Mouse (Mus musculus) T-helper 2 cell (primary cell): Measurements from ENCODE around the gene Pcif1.
"Not testable (repeated sequence)": the region's sequence is repeated elsewhere in the genome, so short reads cannot be mapped to it uniquely, and the experiment has no call there.

Source experiments
- in situ Hi-C: fragments of 300-600 bp; cut with MboI, MseI; formaldehyde crosslinking; loops from one replicate; pipeline ENCODE4 v1.15.1; 2025; ENCODE audit warnings: high pct_unique_total_duplicates

Gene Pcif1

DNA sequence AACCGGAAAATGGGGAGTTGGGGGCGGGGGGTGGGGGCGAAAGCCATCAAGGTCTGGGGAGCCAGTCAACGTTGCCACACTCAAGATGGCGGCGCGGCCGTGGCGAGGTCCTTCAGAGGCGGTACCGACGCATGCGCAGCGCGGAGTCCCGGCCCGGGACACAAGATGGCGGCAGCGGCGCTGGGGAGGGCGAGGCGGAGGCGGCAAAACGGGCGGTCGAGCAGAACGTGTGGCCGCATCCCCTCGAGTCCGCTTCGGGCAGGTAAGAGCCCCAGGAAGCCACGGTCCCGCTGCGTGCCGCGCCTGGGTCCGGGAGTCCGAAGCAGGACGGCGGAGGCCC is at the start of gene Pcif1:
TSS of gene Pcif1 (plus strand) at position 77 of the 340 bp plus-strand sequence.
- in situ Hi-C loops, result loop anchor here (5.0 kb wide), 1 partner anchor 33 kb away; the partner anchor contains the start of gene Zfp335

DNA sequence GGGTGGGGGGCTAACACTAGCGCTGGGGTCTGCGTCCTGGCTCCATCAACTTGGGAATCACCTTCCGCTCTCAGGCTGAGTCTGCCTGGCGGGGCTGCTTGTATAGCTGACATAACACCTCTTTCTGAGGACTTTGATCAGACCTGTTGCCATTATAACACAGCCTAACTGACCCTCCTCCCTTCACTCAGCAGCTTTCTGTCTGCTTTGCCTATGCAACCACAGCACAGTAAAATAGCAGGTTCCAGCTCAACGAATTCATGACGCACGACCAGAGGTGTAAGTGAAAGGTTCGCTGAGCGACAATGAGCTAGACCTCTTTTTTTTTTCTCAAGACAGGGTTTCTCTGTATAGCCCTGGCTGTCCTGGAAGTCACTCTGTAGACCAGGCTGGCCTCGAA is 48.1 kb upstream of the Pcif1 start:
- in situ Hi-C loops, result no loop called here

DNA sequence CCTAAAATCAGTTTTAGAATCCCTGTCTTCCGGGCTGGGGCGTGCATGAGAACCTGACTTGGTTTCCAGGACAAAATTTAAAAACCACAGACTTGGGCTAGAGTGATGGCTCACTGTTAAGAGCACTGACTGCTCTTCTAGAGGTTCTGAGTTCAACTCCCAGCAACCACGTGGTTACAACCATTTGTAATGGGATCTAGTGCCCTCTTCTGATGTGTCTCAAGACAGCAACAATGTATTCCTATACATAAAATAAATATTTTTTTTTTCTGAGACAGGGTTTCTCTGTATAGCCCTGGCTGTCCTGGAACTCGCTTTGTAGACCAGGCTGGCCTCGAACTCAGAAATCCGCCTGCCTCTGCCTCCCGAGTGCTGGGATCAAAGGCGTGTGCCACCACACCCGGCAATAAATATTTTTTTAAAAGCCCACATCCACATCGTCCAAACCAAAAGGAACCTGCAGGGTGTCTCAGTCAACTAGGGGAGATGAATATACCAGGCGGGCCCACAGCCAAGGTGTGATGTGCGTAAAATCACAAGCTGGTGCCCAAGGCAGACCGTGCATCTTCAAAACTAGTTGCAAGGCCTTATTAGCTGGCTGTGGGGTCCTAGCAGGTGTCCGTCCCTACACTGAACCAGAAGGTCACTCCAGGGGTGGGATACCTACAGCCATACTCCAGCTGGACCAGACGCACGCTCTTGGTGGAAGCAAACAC is 46.9 kb upstream of the Pcif1 start:
- in situ Hi-C loops, result no loop called here

DNA sequence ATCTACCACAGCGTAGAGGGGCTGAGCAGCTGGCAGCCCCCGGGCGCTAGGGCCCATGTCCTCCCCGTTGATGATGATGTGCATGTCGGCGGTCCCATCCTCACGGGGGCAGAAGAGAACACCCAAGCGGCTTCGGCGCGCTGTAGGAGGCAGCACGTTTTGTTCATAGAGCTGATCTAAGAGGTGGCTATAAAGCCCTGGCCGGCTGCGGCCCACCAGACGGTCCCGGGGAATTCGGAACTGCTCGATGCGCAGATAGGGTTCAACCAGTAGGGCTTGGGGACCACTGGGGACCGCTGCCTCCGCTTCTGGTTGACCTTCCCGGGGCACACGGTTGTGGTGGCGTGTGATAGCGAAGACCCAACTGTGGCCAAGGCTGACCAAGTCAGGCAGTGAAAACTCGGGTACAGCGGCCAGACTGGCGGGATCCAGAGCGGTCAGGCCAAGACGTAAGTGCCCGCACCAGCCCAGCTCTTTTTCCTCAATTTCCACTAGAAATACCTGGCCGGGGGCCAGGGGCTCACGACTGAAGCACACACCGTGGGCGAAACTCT is 46.3 kb upstream of the Pcif1 start, which contains the start of gene Ctsa:
TSS of gene Ctsa (plus strand) at position 126 of the 554 bp plus-strand sequence.
- in situ Hi-C loops, result no loop called here

DNA sequence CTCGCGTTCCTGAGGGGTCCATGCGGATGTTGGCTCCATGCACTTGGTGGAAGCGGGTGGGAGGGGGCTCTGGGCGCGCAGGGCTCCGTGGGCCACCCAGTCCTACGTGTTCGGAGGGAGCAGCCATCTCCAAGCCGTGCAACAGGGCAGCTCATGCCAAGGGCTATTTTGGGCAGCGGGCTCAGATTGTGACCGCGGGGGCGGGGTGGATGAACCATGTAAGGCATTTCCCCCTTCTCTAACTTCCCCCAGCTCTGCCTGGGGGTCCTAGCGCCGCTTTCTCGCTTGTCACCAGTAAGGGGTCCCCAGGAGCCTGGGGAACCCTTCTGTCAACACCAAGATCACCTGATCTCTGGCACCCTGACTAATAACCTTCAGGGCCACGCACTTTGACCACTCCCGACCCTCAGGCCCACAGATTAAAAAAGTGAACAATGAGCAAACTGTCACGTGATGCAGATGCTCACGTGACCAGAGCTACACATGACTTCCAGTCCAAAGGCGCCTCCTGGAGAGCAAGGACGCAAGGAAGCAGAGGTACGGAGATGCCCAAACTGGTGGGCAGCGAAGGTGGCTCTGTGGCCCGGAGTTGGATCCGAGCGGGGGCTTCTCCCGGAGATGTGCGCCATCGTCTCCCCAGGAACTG is 45.7 kb upstream of the Pcif1 start, which contains the start of gene Neurl2:
TSS of gene Neurl2 (minus strand) at position 143 of the 646 bp plus-strand sequence.
- in situ Hi-C loops, result no loop called here

DNA sequence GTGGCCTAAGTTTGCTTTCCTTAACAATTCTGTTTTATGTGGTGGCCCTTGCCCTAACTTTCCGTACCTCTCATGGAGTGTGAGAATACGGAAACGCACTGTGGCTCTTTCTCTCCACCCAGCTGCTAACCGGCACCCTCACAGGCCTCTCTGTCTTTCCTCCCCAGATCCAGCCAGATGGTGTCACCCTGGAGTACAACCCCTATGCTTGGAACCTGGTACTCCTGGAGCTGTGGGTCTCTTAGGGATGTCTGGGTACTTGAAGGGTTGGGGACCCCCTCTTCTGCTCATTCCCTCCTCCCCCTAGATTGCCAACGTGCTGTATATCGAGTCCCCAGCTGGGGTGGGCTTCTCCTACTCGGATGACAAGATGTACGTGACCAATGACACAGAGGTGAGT is 44.6 kb upstream of the Pcif1 start:
- in situ Hi-C loops, result no loop called here

DNA sequence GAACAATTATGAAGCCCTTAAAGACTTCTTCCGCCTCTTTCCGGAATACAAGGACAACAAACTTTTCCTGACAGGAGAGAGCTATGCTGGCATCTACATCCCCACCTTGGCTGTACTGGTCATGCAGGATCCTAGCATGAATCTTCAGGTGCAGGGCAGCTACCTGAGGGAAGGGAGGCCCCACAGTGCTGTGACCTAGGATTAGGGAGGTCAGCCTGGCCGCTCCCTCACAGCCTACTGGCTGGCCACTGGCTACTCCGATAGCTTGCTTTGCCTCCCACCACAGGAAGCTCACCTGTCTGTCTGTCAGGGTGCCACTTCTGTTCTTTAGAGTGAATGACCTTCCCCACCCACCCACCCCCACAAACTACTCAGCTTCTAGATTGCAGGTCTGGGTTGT is 43.9 kb upstream of the Pcif1 start:
- in situ Hi-C loops, result no loop called here

DNA sequence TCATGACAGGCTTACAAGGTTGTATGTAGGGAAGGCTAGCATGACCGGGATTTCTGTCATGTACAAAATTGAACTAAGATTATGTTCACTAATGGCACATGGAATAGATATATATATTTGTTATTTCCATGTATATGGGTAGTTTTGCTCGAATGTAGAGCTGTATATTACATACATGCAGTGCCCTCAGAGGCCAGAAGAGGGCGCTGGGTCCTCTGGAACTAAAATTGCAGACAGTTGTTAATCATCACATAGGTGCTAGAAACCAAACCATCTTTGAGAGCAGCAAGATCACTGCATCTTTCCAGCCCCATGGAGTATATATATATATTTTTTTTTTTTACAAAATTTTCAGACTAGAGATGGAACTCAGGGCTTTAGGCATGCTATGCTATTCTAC is 33.3 kb upstream of the Pcif1 start:
- in situ Hi-C loops, result no loop called here

DNA sequence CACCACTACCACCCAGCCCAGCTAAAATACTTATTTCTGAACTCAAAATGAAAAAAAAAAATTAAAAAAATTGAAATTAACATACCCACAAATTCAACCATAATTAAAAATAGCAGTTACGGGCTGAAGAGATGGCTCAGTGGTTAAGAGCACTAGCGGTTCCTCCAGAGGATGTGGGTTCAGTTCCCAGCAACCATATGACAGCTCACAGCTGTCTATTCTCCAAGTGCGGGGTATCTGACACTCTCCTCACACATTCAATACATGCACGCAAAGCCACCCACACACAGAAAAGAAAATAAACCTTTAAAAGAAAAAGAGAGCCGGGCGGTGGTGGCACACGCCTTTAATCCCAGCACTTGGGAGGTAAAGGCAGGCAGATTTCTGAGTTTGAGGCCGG is 29.0 kb upstream of the Pcif1 start:
- in situ Hi-C loops, result no loop called here

DNA sequence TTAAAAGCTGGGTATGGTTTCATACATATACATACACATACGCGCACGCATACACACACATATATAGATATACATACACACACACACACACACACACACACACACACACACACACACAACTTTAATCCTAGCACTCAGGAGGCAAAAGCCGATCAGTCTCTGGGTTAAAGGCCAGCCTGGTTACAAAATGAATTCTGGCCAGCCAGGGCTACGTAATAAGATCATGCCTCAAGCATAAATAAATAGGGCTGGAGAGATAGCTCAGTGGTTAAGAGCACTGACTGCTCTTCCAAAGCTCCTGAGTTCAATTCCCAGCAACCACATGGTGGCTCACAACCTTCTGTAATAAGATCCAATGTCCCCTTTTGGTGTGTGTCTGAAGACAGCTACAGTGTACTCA is 23.5 kb upstream of the Pcif1 start:
- in situ Hi-C loops, result not testable (repeated sequence)

DNA sequence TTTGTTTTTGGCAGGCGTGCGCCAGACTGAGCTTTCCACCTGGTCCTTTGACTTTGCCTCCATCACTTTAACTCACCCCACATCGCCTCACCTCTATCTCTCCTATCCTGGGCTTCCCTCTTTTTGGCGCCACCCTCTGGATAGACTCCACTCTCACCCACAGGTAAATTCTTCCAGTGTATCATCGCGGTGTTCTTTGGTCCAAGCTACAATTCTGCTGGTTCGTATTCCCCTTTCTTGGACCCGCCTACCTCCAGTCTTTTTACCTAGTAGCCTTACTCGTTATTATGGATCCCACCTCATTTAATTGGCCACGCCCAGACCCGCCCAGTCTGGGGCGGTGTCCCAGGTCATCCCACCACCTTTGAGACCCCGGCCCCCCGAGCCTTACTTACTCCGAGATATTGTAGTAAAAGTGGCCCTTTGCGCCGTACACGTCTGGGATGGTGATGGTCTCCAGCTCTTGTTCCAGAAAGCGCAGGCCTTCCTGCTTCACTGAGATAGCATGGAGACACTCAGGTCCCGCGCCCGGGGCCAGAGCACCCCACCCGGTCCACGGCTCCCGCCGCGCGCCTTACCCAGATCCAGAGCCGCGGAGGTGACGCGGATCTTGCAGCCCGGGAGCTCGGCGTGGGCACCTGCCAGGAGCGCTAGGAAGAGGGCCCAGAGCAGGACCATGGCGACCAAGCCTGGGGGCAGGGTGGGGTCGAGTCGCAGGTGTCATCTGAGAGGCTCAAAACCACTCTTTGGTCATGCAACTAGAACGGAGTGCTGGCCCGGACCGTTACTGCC is 22.6 kb upstream of the Pcif1 start:
- in situ Hi-C loops, result no loop called here

DNA sequence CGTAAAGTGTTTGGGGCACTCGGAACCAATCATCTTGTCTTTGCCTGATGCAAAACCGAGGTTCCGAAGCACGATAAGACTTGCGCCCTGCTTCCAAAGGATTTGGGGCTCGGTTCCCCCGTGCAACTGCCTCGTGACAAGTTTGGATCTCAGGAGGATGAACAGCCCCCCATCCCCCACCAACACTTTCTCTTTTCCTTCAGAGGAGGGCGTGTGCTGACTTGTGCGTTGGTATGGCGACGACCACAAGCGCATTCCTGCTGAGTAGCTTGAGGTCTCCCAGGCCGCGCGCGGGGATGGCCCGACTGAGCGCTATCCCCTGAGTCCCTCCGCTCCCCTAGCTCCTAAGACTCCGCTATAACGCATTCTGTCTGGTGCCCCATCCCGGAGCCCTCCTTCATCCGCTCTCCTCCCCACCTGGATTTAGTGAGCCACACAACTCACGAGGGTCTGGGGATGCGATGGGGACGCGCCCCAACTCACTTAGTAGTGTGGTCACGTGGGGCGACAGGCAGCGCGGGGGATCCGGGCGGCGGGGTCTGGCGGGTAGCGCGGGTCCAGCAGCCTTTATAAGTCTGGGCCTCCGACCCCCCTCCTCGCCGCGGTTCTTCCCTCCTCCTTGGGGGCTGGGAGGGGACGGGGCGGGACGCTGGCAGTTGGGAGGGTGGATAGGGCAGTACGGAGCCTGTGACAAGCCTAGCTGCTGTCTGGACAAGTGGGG is 21.8 kb upstream of the Pcif1 start, which contains the start of gene Pltp:
TSS of gene Pltp (minus strand) at position 611 of the 721 bp plus-strand sequence.
- in situ Hi-C loops, result no loop called here

DNA sequence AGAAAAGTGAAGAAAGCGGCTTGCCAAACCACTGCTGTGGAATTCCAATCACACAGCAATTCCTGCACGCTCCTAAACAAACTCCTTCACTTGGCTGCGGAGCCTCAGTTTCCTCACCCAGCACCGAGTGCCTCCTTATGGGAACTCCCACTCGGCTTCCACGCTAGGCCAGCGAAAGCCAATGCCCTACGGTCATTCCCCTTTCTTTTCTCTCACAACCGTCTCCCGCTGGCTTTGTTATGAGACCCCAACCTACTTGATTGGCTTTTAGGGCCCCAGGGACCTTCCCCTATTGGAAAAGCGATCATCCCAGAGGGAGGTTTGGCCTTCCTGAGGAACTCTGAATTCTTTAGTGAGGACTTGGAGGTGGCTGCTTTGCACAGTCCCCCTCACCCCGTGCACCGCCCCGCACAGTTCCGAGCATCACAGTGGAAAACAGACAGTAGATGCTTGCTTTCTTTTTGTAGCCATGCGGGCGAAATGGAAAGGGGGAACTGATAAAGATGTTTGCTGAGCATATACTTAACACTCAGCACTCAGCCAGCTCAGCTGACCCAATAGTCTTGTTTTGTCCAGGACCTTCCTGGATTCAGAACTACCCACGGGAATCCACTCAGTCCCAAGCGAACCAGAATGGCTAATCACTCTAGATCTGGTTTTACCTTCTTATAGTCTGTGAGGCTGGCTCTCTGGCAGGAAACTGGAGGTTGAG is 21.1 kb upstream of the Pcif1 start:
- in situ Hi-C loops, result no loop called here

DNA sequence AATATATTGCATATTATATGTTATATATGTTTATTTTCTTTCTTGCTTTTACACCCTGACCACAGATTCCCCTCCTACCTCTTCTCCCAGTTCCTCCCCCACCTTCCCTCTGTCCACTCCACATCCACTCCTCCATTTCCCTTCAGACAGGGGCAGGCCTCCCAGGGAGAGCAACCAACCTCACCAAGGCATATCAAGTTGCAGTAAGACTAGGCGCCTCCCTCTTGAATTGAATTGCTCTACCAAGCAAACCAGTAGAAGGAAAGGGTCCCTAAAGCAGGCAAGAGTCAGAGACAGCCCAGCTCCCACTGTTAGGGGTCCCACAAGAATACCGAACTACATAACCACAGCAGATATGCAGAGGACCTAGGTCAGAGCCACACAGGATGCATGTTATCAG is 19.9 kb upstream of the Pcif1 start:
- in situ Hi-C loops, result no loop called here

DNA sequence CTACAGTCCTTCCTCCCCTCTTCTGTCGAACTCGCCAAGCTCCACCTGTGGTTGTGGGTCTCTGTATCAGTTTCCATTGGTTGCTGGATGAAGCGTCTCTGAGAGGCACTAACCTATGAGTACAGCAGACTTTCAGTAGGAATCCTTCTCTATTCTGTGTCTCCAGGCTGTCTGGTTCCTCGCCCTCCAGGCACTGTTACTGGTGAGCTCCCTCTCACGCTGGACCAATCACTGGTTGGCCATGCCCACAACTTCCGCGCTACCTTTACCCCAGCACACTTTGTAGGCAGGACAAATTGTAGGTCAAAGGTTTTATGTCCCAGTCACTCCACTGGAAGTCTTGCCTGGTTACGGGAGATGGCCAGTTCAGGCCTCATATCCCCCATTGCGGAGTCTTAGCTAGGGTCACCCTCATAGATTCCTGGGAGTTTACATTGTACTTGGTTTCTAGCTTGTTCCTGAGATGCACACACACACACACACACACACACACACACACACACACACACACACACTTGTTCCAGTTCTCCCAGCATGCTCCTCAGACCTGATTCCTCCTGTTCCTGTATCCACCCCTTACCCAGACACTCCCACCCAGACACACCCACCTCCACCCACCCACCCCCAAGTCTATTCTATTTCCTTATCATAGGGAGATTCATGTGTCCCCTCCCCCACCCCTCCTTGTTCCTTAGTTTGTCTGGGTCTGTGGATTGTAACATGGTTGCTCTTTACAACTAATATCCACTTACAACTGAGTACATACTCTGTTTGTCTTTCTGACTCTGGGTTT is 19.3 kb upstream of the Pcif1 start:
- in situ Hi-C loops, result no loop called here

DNA sequence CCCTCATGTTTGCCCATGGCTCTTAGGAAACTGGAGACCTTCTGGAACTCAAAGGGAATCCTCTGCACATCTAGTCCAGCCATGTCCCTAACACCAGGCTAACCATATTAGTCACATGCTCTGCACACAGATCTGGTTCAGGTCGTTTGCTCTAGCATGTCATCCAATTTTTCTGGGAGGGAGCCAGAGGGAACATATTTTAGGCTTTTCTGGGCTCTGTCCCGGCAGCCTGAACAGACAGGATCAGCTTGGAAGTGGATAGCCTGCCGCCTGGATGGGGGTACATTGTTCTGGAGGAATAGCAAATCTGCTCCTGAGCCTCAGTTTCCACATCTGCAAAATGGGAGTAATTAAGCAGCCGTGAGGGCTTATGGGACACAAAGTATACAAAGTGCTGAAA is 18.0 kb upstream of the Pcif1 start:
- in situ Hi-C loops, result no loop called here

DNA sequence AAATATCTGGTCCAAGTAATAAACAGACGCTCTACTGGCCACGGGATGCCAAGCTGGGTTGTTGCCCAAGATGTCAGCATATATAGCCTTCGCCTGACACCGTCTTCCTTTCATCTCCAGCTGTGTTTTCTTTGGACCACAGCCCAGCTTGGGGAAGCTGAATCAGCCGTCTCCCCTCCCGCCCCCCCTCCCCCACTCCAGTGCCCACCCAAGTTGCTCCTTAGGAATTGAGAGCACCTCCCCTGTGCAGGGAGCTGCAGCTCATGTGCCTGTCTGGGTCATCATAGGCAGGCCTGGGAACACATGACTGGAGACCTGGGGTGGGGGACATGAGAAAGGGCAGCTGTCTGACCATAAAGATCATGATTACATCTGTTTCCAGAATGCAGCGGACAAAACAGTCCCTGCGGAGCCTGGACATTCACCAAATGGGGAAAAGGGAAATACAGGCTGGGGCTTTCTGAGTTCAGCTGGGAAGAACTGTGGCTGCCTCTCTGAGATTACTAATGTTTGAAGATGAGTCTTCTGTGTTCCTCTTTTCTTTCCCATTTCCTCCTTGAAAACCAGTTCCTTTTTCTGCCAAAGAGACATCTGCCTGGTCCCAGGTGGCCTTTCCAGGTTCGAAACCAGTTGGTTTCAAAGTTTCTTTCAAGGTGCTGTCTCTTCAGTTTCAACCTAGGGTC is 16.8 kb upstream of the Pcif1 start:
- in situ Hi-C loops, result no loop called here

DNA sequence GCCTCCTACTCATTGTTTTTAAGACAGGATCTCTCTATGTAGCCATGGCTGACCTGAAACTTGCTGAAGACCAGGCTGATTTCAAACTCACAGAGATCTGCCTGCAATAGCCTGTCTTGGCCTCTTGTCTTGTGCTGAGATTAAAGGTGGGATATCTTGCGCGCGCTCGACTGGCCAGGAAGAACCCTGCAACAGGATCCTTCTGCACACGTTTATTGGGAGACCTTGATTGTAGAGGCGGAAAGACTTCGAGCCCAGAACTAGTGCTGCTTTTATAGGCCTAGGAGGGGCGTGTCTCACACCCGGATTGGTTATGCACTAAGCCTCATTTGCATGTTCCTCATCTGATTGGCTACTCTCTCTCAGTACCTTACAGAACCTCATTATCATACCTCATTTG is 15.7 kb upstream of the Pcif1 start:
- in situ Hi-C loops, result not testable (repeated sequence)

DNA sequence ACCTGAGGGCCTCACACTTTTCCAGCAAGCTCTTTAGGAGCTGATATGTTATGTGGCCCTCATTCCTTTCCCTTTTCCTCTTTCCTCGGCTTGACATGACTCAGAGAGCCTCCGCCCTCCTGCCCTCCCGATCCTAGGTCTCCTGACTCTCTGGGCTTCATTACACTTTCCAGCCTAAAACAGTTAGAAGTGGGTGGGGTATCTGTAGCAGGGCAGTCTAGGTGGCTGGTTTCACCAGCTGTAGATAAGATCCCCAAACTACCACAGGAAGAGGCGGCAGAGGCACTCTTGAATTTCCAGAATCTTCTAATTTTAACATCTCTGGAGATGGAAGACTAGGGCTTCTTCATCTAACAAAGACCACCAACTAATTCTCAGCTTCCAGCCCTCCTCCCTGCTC is 14.5 kb upstream of the Pcif1 start:
- in situ Hi-C loops, result no loop called here
